8 mouse cellular contexts compared by ENCODE assay signal in the genomic region with DNA sequence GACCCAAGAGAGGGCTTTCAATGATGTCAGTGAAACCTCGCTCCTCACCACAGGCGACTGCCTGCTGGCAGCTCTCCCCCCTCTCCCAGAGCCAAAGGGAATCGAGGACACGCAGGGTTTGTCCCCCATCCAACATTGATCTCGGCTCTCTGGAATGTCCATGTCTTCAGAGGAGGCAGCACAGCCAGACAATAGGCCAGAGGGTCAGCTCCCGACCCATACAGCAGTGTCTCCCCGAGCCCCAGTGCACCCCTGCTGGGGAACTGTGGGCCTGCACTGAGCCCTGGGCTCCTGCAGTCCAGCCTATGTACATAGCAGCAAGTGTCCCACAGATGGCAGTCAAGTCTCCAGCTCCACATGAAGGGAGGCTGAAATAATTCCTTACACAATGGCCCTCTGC. TPM values are rescaled to one million over a fixed set of nuclear protein-coding genes. Genes with fewer than 3 reads are reported as not detected.
A peak's percentile ranks its signal among the peaks of the same experiment; 100 is the strongest.
DNase-seq lines count a peak whose midpoint lies in the region; ATAC-seq and TF ChIP-seq lines count a peak whose summit lies in the region.

No protein-coding gene starts in this region.

- TF ChIP-seq POLR2A in CH12.LX (IDR thresholded peaks at IDR 0.05; ENCODE audit: low read depth, low read length): no peak

- H3K4me3 ChIP-seq in CH12.LX (replicated peaks in 1 of 3; ENCODE audit: low read depth in 2 of 3, low read length in 2 of 3, poor library complexity in 1 of 3): no peak overlapping the region
- no peak overlapping the region for H3K4me3 ChIP-seq in forebrain, embryonic 11.5 days (ENCODE audit: low read depth, low read length)
- no peak overlapping the region for H3K4me3 ChIP-seq in heart, embryonic 15.5 days
- H3K4me3 ChIP-seq in liver, postnatal 0 days (ENCODE audit: low read depth, low read length): no peak overlapping the region
- no peak overlapping the region for H3K4me3 ChIP-seq in neural tube, embryonic 15.5 days (replicated peaks)

- no peak overlapping the region for H3K27ac ChIP-seq in CH12.LX (ENCODE audit: insufficient read depth, low read depth)
- H3K27ac ChIP-seq in forebrain, embryonic 11.5 days (ENCODE audit: low read depth, low read length): no peak overlapping the region
- H3K27ac ChIP-seq in heart, embryonic 15.5 days: peak overlapping the region; percentile 70
- no peak overlapping the region for H3K27ac ChIP-seq in liver, postnatal 0 days (ENCODE audit: low read depth)
- peak overlapping the region; percentile 43; the same call in 1 of the 2 replicates for H3K27ac ChIP-seq in neural tube, embryonic 15.5 days (replicated peaks)

- H3K36me3 ChIP-seq in CH12.LX (replicated peaks in 1 of 2; ENCODE audit: control insufficient read depth in 1 of 2, insufficient read depth in 1 of 2, low read length in 1 of 2): peaks cover 0 to 5% of the 10 kb centered on the region in 2 experiments
- no peaks in the 10 kb centered on the region for H3K36me3 ChIP-seq in forebrain, embryonic 11.5 days (ENCODE audit: control insufficient read depth, insufficient read depth, low read length)
- H3K36me3 ChIP-seq in heart, embryonic 15.5 days: no peaks in the 10 kb centered on the region
- H3K36me3 ChIP-seq in liver, postnatal 0 days (replicated peaks; ENCODE audit: insufficient read depth, low read length): no peaks in the 10 kb centered on the region
- 0 out of 2 replicates have a peak, but pooled peaks cover 8% of the 10 kb centered on the region for H3K36me3 ChIP-seq in neural tube, embryonic 15.5 days

- H3K79me2 ChIP-seq in CH12.LX (replicated peaks; ENCODE audit: control insufficient read depth, extremely low read depth, insufficient read depth, poor library complexity, severe bottlenecking): no peaks in the 10 kb centered on the region

- dilution Hi-C loops in CH12.LX (cut with MboI; ENCODE audit: extremely low pct_ligation_motif_present, extremely low pct_unique_long_range_greater_than_20kb, low sequenced_read_pairs): no loop called here

- no peak overlapping the region for H3K9ac ChIP-seq in CH12.LX (ENCODE audit: insufficient read depth, low read depth)
- no peak overlapping the region for H3K9ac ChIP-seq in forebrain, embryonic 11.5 days (ENCODE audit: low read length)
- peak overlapping the region; percentile 29; the same call in 1 of the 2 replicates for H3K9ac ChIP-seq in heart, embryonic 15.5 days
- H3K9ac ChIP-seq in liver, postnatal 0 days (replicated peaks): no peak overlapping the region
- no peak overlapping the region for H3K9ac ChIP-seq in neural tube, embryonic 15.5 days (replicated peaks)

- no peaks in the 10 kb centered on the region for H3K9me3 ChIP-seq in CH12.LX (replicated peaks; ENCODE audit: low read length)
- no peaks in the 10 kb centered on the region for H3K9me3 ChIP-seq in forebrain, embryonic 11.5 days (ENCODE audit: control insufficient read depth, low read length)
- no peaks in the 10 kb centered on the region for H3K9me3 ChIP-seq in heart, embryonic 15.5 days (replicated peaks)
- no peaks in the 10 kb centered on the region for H3K9me3 ChIP-seq in liver, postnatal 0 days (ENCODE audit: low read length)
- no peaks in the 10 kb centered on the region for H3K9me3 ChIP-seq in neural tube, embryonic 15.5 days (replicated peaks)

- peak; percentile 42 for DNase-seq in CH12.LX (ENCODE audit: extremely low read depth)
- peak; percentile 24 for DNase-seq in c-Kit-positive CD71-negative TER-119-negative erythroid progenitor cells, embryonic 14.5 days (ENCODE audit: low read depth)
- peak; percentile 84 for DNase-seq in forebrain, embryonic 11.5 days (ENCODE audit: low spot score)
- DNase-seq in kidney, postnatal 10 days: peak; percentile 89
- DNase-seq in liver, postnatal 0 days: peak; percentile 66
- DNase-seq in testis, postnatal 14 days (ENCODE audit: low spot score): peak; percentile 71

- peak; percentile 75; the same call in 1 of the 2 replicates for ATAC-seq in forebrain, embryonic 11.5 days (replicated peaks; ENCODE audit: low FRiP score)
- ATAC-seq in heart, embryonic 15.5 days (replicated peaks; ENCODE audit: insufficient number of reproducible peaks, insufficient read depth, low FRiP score, low read depth): peak; percentile 88
- ATAC-seq in liver, postnatal 0 days: peak; percentile 72
- peak; percentile 85 for ATAC-seq in neural tube, embryonic 15.5 days (ENCODE audit: low FRiP score)

- H3K27me3 ChIP-seq in CH12.LX (replicated peaks): no peaks in the 10 kb centered on the region
- no peaks in the 10 kb centered on the region for H3K27me3 ChIP-seq in forebrain, embryonic 11.5 days (ENCODE audit: control insufficient read depth, insufficient read depth, low read length)
- H3K27me3 ChIP-seq in heart, embryonic 15.5 days: no peaks in the 10 kb centered on the region
- H3K27me3 ChIP-seq in liver, postnatal 0 days (ENCODE audit: insufficient read depth, low read length): no peaks in the 10 kb centered on the region
- H3K27me3 ChIP-seq in neural tube, embryonic 15.5 days (replicated peaks): no peaks in the 10 kb centered on the region

- TF ChIP-seq CTCF in CH12.LX (conservative IDR thresholded peaks at IDR 0.05 in 1 of 2, IDR thresholded peaks at IDR 0.05 in 1 of 2; ENCODE audit: low read depth in 2 of 2, low read length in 2 of 2): peak; percentile 20 to 82; a peak in 3 of 4 replicates
- TF ChIP-seq CTCF in liver, postnatal 0 days (IDR thresholded peaks at IDR 0.05; ENCODE audit: low read depth): peak; percentile 82

- 17% methylated on average over 7 of the region's 7 CpGs for WGBS in forebrain, embryonic 11.5 days
- WGBS in heart, embryonic 15.5 days: 21% methylated on average over 7 of the region's 7 CpGs
- 52% methylated on average over 7 of the region's 7 CpGs for WGBS in liver, postnatal 0 days (ENCODE audit: insufficient replicate concordance)
- WGBS in neural tube, embryonic 15.5 days: 22% methylated on average over 7 of the region's 7 CpGs

- H3K4me2 ChIP-seq in CH12.LX (ENCODE audit: insufficient read depth, low read depth, poor library complexity, severe bottlenecking): no peak overlapping the region
- H3K4me2 ChIP-seq in forebrain, embryonic 11.5 days (ENCODE audit: low read depth, low read length, severe bottlenecking): no peak overlapping the region
- no peak overlapping the region for H3K4me2 ChIP-seq in heart, embryonic 15.5 days
- H3K4me2 ChIP-seq in liver, postnatal 0 days (ENCODE audit: low read depth, low read length): no peak overlapping the region
- no peak overlapping the region for H3K4me2 ChIP-seq in neural tube, embryonic 15.5 days

- peak; percentile 40 for TF ChIP-seq RAD21 in CH12.LX (IDR thresholded peaks at IDR 0.05; ENCODE audit: low read depth, low read length)

- peaks cover 0 to 10% of the 10 kb centered on the region in 2 experiments; a peak in 1 of 4 replicates for H3K4me1 ChIP-seq in CH12.LX (ENCODE audit: control insufficient read depth in 1 of 2, insufficient read depth in 2 of 2)
- peaks cover 8% of the 10 kb centered on the region for H3K4me1 ChIP-seq in forebrain, embryonic 11.5 days (replicated peaks; ENCODE audit: control insufficient read depth, insufficient read depth, low read length)
- peaks cover 52% of the 10 kb centered on the region for H3K4me1 ChIP-seq in heart, embryonic 15.5 days (replicated peaks)
- H3K4me1 ChIP-seq in liver, postnatal 0 days (ENCODE audit: insufficient read depth): no peaks in the 10 kb centered on the region
- H3K4me1 ChIP-seq in neural tube, embryonic 15.5 days: peaks cover 21% of the 10 kb centered on the region

- in situ Hi-C loops in CH12.LX (cut with MboI; ENCODE audit: low pct_ligation_motif_present, low pct_unique_long_range_greater_than_20kb, low sequenced_read_pairs): no loop called here

- no peak for TF ChIP-seq EP300 in CH12.LX (IDR thresholded peaks at IDR 0.05; ENCODE audit: low read length)
- no peak for TF ChIP-seq EP300 in liver, postnatal 0 days (IDR thresholded peaks at IDR 0.05; ENCODE audit: low read depth)

TF ChIP-seq in CH12.LX, 34 proteins besides CTCF, POLR2A, EP300 and RAD21:
- TF ChIP-seq SMC3 (IDR thresholded peaks at IDR 0.05; ENCODE audit: low read depth, low read length) (peak; percentile 52), CHD2 (IDR thresholded peaks at IDR 0.05; ENCODE audit: low read length) (no peak), UBTF (IDR thresholded peaks at IDR 0.05; ENCODE audit: low read depth, low read length) (no peak)

RNA-seq across cellular contexts. Expression of a gene that starts 54.8 kb away (rescaled TPM):
- total RNA-seq in CH12.LX (2012; rRNA removed): 1.2 and 1.5 TPM in 2 replicates
- 0.62 and 0.95 TPM in 2 replicates for total RNA-seq in CH12.LX (2014; rRNA removed)
- polyA plus RNA-seq in CH12.LX (2012; ENCODE audit: insufficient read length, low read depth): 1.3 and 2.1 TPM in 2 replicates
- polyA plus RNA-seq in forebrain, embryonic 11.5 days (2014; fragmentation: Nextera tagmentation; extraction: Ambion mirVana): 17.7 and 19.5 TPM in 2 replicates
- polyA plus RNA-seq in heart, embryonic 15.5 days (2015; fragmentation: Nextera tagmentation; extraction: Ambion mirVana): 3.7 and 5.4 TPM in 2 replicates
- 0.51 and 0.83 TPM in 2 replicates for polyA plus RNA-seq in liver, postnatal 0 days (2015; fragmentation: Nextera tagmentation; extraction: Ambion mirVana)
- 31.6 and 34.9 TPM in 2 replicates for polyA plus RNA-seq in neural tube, embryonic 15.5 days (2015; fragmentation: Nextera tagmentation; extraction: Ambion mirVana)

Comparison
In these comparisons a context has a peak if more than half of its experiments do, and no peak if none do; other contexts are left out.
1. DNase-seq: peak in every context shown above with its lines; median percentile 89 in kidney, postnatal 10 days; 84 in forebrain, embryonic 11.5 days; 71 in testis, postnatal 14 days; 66 in liver, postnatal 0 days; 42 in CH12.LX; 24 in c-Kit-positive CD71-negative TER-119-negative erythroid progenitor cells, embryonic 14.5 days.
2. H3K27ac ChIP-seq: peak in heart, embryonic 15.5 days (single experiment) and neural tube, embryonic 15.5 days (single experiment); none in CH12.LX (single experiment), forebrain, embryonic 11.5 days (single experiment) and liver, postnatal 0 days (single experiment).
3. Peak in every context shown above with its lines, with median percentiles within 50 percentile points of each other: ATAC-seq.